Mouse (Mus musculus) lung, adult 2 months (tissue): ENCODE data around the gene Efcab2.

Experiments used
- CTCF ChIP-seq: fragments of 200-500 bp; IDR thresholded peaks from 2 replicates; pipeline ENCODE4 v1.5.1; 2011; ENCODE audit warnings: mild to moderate bottlenecking, low read length, control low read depth; ENCODE audit not compliant: insufficient read depth
- POLR2A ChIP-seq: fragments of 200-500 bp; IDR thresholded peaks from 2 replicates; pipeline ENCODE4 v1.6.1; 2011; ENCODE audit warnings: low read depth, mild to moderate bottlenecking, control low read depth, low read length, borderline replicate concordance; ENCODE audit errors: extremely low read depth

DNA sequence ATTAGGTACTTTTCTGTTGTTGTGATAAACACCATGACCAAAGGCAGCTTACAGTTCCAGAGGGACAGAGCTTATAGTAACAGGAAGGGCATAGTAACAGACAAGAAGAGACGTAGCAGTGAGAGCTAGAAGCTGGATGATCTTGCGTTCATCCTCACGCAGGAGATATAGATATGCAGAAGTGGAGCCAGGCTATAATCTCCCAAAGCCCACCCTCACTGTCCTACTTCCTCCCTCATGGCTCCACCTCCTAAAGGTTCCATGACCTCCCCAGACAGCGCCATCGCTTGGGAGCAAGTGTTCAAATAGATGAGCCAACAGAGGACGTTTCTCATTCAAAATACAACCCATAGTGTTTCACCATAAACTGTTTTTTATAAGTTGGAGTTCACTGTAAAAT, 10.8 kb upstream of the Efcab2 start:
- no peak for TF ChIP-seq POLR2A
- no peak for TF ChIP-seq CTCF
